15 mouse cellular contexts compared by ENCODE assay signal in the genomic region with DNA sequence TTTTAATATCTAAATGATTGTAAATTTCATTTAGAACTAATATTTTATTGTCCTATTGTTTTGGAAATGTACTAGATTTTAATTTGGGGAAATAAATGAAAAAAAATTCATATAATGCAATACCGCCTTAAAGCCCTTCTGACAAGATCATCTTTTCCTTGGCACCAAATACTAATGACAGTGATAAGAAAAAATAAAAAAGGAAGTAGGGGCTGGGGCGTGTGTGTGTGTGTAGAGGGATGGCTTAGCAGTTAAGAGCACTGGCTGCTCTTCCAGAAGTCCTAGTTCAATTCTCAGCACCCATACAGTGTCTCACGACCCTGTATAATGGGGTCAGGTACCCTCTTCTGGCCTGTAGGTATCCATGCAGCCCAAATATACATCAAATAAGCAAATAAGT.
"Had no signal": no experiment of that assay in that cellular context is flagged by ENCODE, and none has a peak within 500 bp of the region (broad histone marks: within the 10 kb centered on the region; RNA-seq: fewer than 3 reads in every experiment).

No protein-coding gene starts in this region.

- H3K9me3 ChIP-seq: neural tube, embryonic 15.5 days; stomach, embryonic 15.5 days had no signal

- DNase-seq: retina, postnatal 1 day; right cerebral cortex, adult 18-20 months; right cerebral cortex, postnatal 14 days; right cerebral cortex, postnatal 25 days; right cerebral cortex, postnatal 4 days; spleen, adult 18-20 months; thymus, adult 18-20 months; thymus, adult 2 months; thymus, postnatal 14 days; thymus, postnatal 25 days; thymus, postnatal 36 days; thymus, postnatal 4 days had no signal

- H3K4me3 ChIP-seq: neural tube, embryonic 15.5 days; stomach, embryonic 15.5 days had no signal

- H3K9ac ChIP-seq: neural tube, embryonic 15.5 days; stomach, embryonic 15.5 days had no signal

- H3K36me3 ChIP-seq: neural tube, embryonic 15.5 days; stomach, embryonic 15.5 days had no signal

- H3K4me1 ChIP-seq: neural tube, embryonic 15.5 days; stomach, embryonic 15.5 days had no signal

- H3K27ac ChIP-seq: neural tube, embryonic 15.5 days; stomach, embryonic 15.5 days; stomach, postnatal 0 days had no signal

- H3K4me2 ChIP-seq: neural tube, embryonic 15.5 days; stomach, embryonic 15.5 days had no signal

- H3K27me3 ChIP-seq: neural tube, embryonic 15.5 days; stomach, embryonic 15.5 days had no signal
